Comparison of ENCODE assay signal across 20 mouse cellular contexts in genomic region chr8:117011366-117011765, GRCm38 (mm10).
"Had no signal": no experiment of that assay in that cellular context is flagged by ENCODE, and none has a peak within 500 bp of the region (broad histone marks: within the 10 kb centered on the region; RNA-seq: fewer than 3 reads in every experiment).

No protein-coding gene starts in this region.

- H3K9me3 ChIP-seq: heart, embryonic 10.5 days; hindbrain, embryonic 12.5 days; intestine, embryonic 15.5 days; limb, embryonic 10.5 days; limb, embryonic 12.5 days had no signal

- H3K4me3 ChIP-seq: gastrocnemius, adult 2 months; heart, embryonic 10.5 days; heart, embryonic 12.5 days; hindbrain, embryonic 10.5 days; hindbrain, embryonic 12.5 days; intestine, embryonic 15.5 days; left cerebral cortex, adult 2 months; limb, embryonic 10.5 days; limb, embryonic 12.5 days had no signal

- DNase-seq: gastrocnemius, adult 2 months; gastrocnemius, postnatal 10 days; gastrocnemius, postnatal 25 days; heart, adult 18-20 months; heart, postnatal 10 days; heart, postnatal 4 days; kidney, adult 18-20 months; kidney, adult 8-10 months; kidney, postnatal 14 days; kidney, postnatal 36 days; liver had no signal

- H3K36me3 ChIP-seq: heart, embryonic 10.5 days; heart, embryonic 12.5 days; hindbrain, embryonic 10.5 days; hindbrain, embryonic 12.5 days; intestine, embryonic 15.5 days; limb, embryonic 10.5 days; limb, embryonic 12.5 days had no signal

- H3K27ac ChIP-seq: gastrocnemius, adult 2 months; heart, embryonic 10.5 days; hindbrain, embryonic 10.5 days; hindbrain, embryonic 12.5 days; hindbrain, embryonic 14.5 days; intestine, embryonic 15.5 days; left cerebral cortex, adult 2 months; limb, embryonic 10.5 days; limb, embryonic 12.5 days had no signal

- H3K4me1 ChIP-seq: heart, embryonic 10.5 days; heart, embryonic 12.5 days; hindbrain, embryonic 10.5 days; hindbrain, embryonic 12.5 days; intestine, embryonic 15.5 days; limb, embryonic 10.5 days; limb, embryonic 12.5 days had no signal

- H3K27me3 ChIP-seq: hindbrain, embryonic 12.5 days; intestine, embryonic 15.5 days had no signal
